Mouse (Mus musculus) thymus, postnatal 0 days (tissue): ENCODE measurements around the gene Cfap99. TPM values are rescaled to one million over a fixed set of nuclear protein-coding genes. Genes with fewer than 3 reads are reported as not detected.

Experiments used
- DNase-seq: peaks from one replicate; pipeline ENCODE4 v3.0.0-alpha.2; 2015; ENCODE audit warnings: low spot score
- polyA plus RNA-seq: library from polyadenylated mRNA; unstranded; fragments of >200 nt; fragmentation: Nextera tagmentation; extraction: Ambion mirVana; gene quantifications from 2 replicates; pipeline ENCODE4 v1.2.1, GENCODE M21; 2015

Cfap99 gene
- polyA plus RNA-seq, 1 experiment from 2014 or later = not detected

- DNase-seq = no peak
Measured at GRCm38 (mm10) chr5:34276746-34277145, 11.7 kb upstream of the Cfap99 start.

GRCm38 (mm10) chr5:34278058-34278457, 10.3 kb upstream of the Cfap99 start:
- DNase-seq = no peak

- no peak for DNase-seq
Measured at GRCm38 (mm10) chr5:34279214-34279613, 9.2 kb upstream of the Cfap99 start.

GRCm38 (mm10) chr5:34280976-34281375, 7.4 kb upstream of the Cfap99 start:
- DNase-seq = no peak

- no peak for DNase-seq
Measured at GRCm38 (mm10) chr5:34283355-34283754, 5.0 kb upstream of the Cfap99 start.

GRCm38 (mm10) chr5:34284156-34284750, 4.1 kb upstream of the Cfap99 start:
- DNase-seq = no peak

- no peak for DNase-seq
Measured at GRCm38 (mm10) chr5:34285285-34285684, 3.1 kb upstream of the Cfap99 start.

GRCm38 (mm10) chr5:34286516-34286915, 1.9 kb upstream of the Cfap99 start:
- DNase-seq = no peak

GRCm38 (mm10) chr5:34287001-34287837, 1.2 kb upstream of the Cfap99 start:
- no peak for DNase-seq

- no peak for DNase-seq
Measured at GRCm38 (mm10) chr5:34287838-34288145, 608 bp upstream of the Cfap99 start.

GRCm38 (mm10) chr5:34289286-34289685, 886 bp downstream of the Cfap99 start:
- DNase-seq = no peak

GRCm38 (mm10) chr5:34293363-34293762, 5.0 kb downstream of the Cfap99 start:
- DNase-seq = peak; percentile 14

- DNase-seq = no peak
Measured at GRCm38 (mm10) chr5:34294696-34295095, 6.3 kb downstream of the Cfap99 start.

- DNase-seq = no peak
Measured at GRCm38 (mm10) chr5:34295141-34295540, 6.7 kb downstream of the Cfap99 start.

- DNase-seq = no peak
Measured at GRCm38 (mm10) chr5:34298061-34298460, 9.7 kb downstream of the Cfap99 start.

- DNase-seq = no peak
Measured at GRCm38 (mm10) chr5:34298937-34299535, 10.6 kb downstream of the Cfap99 start.

GRCm38 (mm10) chr5:34302377-34302776, 14.0 kb downstream of the Cfap99 start:
- DNase-seq = no peak

- DNase-seq = no peak
Measured at GRCm38 (mm10) chr5:34309016-34309415, 20.6 kb downstream of the Cfap99 start.

- no peak for DNase-seq
Measured at GRCm38 (mm10) chr5:34319491-34320034, 31.2 kb downstream of the Cfap99 start.

GRCm38 (mm10) chr5:34321236-34321635, 32.8 kb downstream of the Cfap99 start:
- DNase-seq = peak; percentile 42

GRCm38 (mm10) chr5:34325286-34325685, 36.9 kb downstream of the Cfap99 start:
- DNase-seq = no peak

GRCm38 (mm10) chr5:34326249-34326691, 37.9 kb downstream of the Cfap99 start:
- no peak for DNase-seq
